Mouse (Mus musculus) midbrain, embryonic 15.5 days (tissue): ENCODE measurements around the gene Lpcat3. TPM values are rescaled to one million over a fixed set of nuclear protein-coding genes. Genes with fewer than 3 reads are reported as not detected.

Source experiments
- ATAC-seq: fragments of 200-750 bp; cut with Nextera tagmentation; replicated peaks from 2 replicates; pipeline ENCODE4 v1.8.0; 2017; ENCODE audit warnings: moderate TSS enrichment
- H3K27ac ChIP-seq: fragments of 300-500 bp; sonication (generic); 2 replicates; pipeline ENCODE4 v1.5.1; 2015; ENCODE audit warnings: mild to moderate bottlenecking, inconsistent platforms
- H3K27me3 ChIP-seq: fragments of 300-500 bp; sonication (generic); replicated peaks from 2 replicates; pipeline ENCODE4 v1.6.1; 2015; ENCODE audit warnings: inconsistent platforms
- H3K36me3 ChIP-seq: fragments of 300-500 bp; sonication (generic); replicated peaks from 2 replicates; pipeline ENCODE4 v1.6.1; 2015; ENCODE audit warnings: inconsistent platforms
- H3K4me1 ChIP-seq: fragments of 300-500 bp; sonication (generic); 2 replicates; pipeline ENCODE4 v1.6.1; 2015; ENCODE audit warnings: inconsistent platforms
- H3K4me2 ChIP-seq: fragments of 300-500 bp; sonication (generic); 2 replicates; pipeline ENCODE4 v1.6.1; 2015; ENCODE audit warnings: inconsistent platforms, mild to moderate bottlenecking, moderate library complexity
- H3K4me3 ChIP-seq: fragments of 300-500 bp; sonication (generic); 2 replicates; pipeline ENCODE4 v1.5.1; 2015; ENCODE audit warnings: mild to moderate bottlenecking, inconsistent platforms
- H3K9ac ChIP-seq: fragments of 300-500 bp; sonication (generic); 2 replicates; pipeline ENCODE4 v1.6.1; 2015; ENCODE audit warnings: mild to moderate bottlenecking, inconsistent platforms
- H3K9me3 ChIP-seq: fragments of 300-500 bp; sonication (generic); 2 replicates; pipeline ENCODE4 v1.6.1; 2016; ENCODE audit warnings: inconsistent platforms
- WGBS: fragments of 180-500 bp; shearing (Covaris S2); methylation state at CpG from one replicate; pipeline ENCODE4 v1.1.7; 2015; ENCODE audit warnings: mixed read lengths; 5-methylcytosine and 5-hydroxymethylcytosine counted together
- microRNA counts: library from miRNA; unstranded; fragments of <30 nt; microRNA quantifications from one replicate; lab custom pipeline; 2016
- microRNA-seq: library from miRNA; unstranded; fragments of <30 nt; microRNA quantifications from one replicate; pipeline ENCODE4, GENCODE M21; 2016
- polyA plus RNA-seq: library from polyadenylated mRNA; unstranded; fragments of >200 nt; fragmentation: Nextera tagmentation; extraction: Ambion mirVana; gene quantifications from 2 replicates; pipeline ENCODE4 v1.2.1, GENCODE M21; 2015

Lpcat3 gene
- polyA plus RNA-seq, 1 experiment from 2014 or later, result 51.9 TPM

- Histone ChIP-seq H3K27ac (peak overlapping the region; percentile 89), H3K9me3 (no peaks in the 10 kb centered on the region), H3K9ac (peak overlapping the region; percentile 48), H3K4me1 (peaks cover 42% of the 10 kb centered on the region), H3K4me3 (peak overlapping the region; percentile 42), H3K27me3 (no peaks in the 10 kb centered on the region), H3K4me2 (peak overlapping the region; percentile 70), H3K36me3 (peaks cover 41% of the 10 kb centered on the region)
- peak; percentile 16 for ATAC-seq
- 18% methylated on average over 8 of the region's 8 CpGs for WGBS
Observed at GRCm38 (mm10) chr6:124746296-124746605, 83.4 kb downstream of the Lpcat3 start.

- 86% methylated on average over 7 of the region's 7 CpGs for WGBS
- H3K27ac ChIP-seq, result peak overlapping the region; percentile 89
- no peaks in the 10 kb centered on the region for H3K9me3 ChIP-seq
- peak overlapping the region; percentile 42; the same call in 1 of the 2 replicates for H3K4me3 ChIP-seq
- peak overlapping the region; percentile 70 for H3K4me2 ChIP-seq
- H3K36me3 ChIP-seq, result peaks cover 41% of the 10 kb centered on the region
- H3K9ac ChIP-seq, result peak overlapping the region; percentile 48; the same call in 1 of the 2 replicates
- peaks cover 36% of the 10 kb centered on the region for H3K4me1 ChIP-seq
- peak; percentile 1; the same call in 1 of the 2 replicates for ATAC-seq
- H3K27me3 ChIP-seq, result no peaks in the 10 kb centered on the region
Observed at GRCm38 (mm10) chr6:124746654-124747632, 84.1 kb downstream of the Lpcat3 start.

GRCm38 (mm10) chr6:124750405-124750804, 87.6 kb downstream of the Lpcat3 start:
- Histone ChIP-seq H3K4me3 (no peak overlapping the region), H3K27ac (no peak overlapping the region), H3K36me3 (peaks cover 18% of the 10 kb centered on the region; the same call in 1 of the 2 replicates), H3K9ac (no peak overlapping the region), H3K9me3 (no peaks in the 10 kb centered on the region), H3K27me3 (no peaks in the 10 kb centered on the region), H3K4me1 (peaks cover 43% of the 10 kb centered on the region), H3K4me2 (no peak overlapping the region)
- no peak for ATAC-seq
- 86% methylated on average over 8 of the region's 8 CpGs for WGBS

- Histone ChIP-seq H3K27ac (no peak overlapping the region), H3K36me3 (peaks cover 8% of the 10 kb centered on the region; the same call in 1 of the 2 replicates), H3K4me2 (0 out of 2 replicates have a peak overlapping the region, but pooled peaks have one; percentile 4), H3K4me3 (no peak overlapping the region), H3K9ac (no peak overlapping the region), H3K9me3 (no peaks in the 10 kb centered on the region), H3K27me3 (no peaks in the 10 kb centered on the region), H3K4me1 (peaks cover 51% of the 10 kb centered on the region)
- ATAC-seq, result no peak
- 94% methylated on average over 2 of the region's 2 CpGs for WGBS
Observed at GRCm38 (mm10) chr6:124753861-124754260, 91.0 kb downstream of the Lpcat3 start.

MicroRNA genes within 50 kb of the gene (microRNA counts, 519-probe panel; counts per million panel counts)
- not detected for microRNA mmu-miR-141 (lab: Ali Mortazavi, UCI)
- microRNA mmu-miR-200c (lab: Ali Mortazavi, UCI), result 1,782 counts per million, percentile 10 among the panel's probes with 10 or more counts

Small RNA genes within 50 kb of the gene (microRNA-seq; reads per million reads assigned to microRNA genes)
- 5.1 reads per million, percentile 23 among the genes with 10 or more reads in this experiment for gene Mir141
- 28.0 reads per million, percentile 39 among the genes with 10 or more reads in this experiment for gene Mir200c

Other genes with a start within 250 kb of the Lpcat3 start
- gene Pex5, start 248.0 kb upstream of the Lpcat3 start, polyA plus RNA-seq, result 77.3 and 83.5 TPM in 2 replicates
- gene Clstn3, start 198.2 kb upstream of the Lpcat3 start, polyA plus RNA-seq, result 146 and 153 TPM in 2 replicates
- gene C1rl, start 169.9 kb upstream of the Lpcat3 start, polyA plus RNA-seq, result 0.23 and 0.30 TPM in 2 replicates
- gene C1ra, start 150.6 kb upstream of the Lpcat3 start, polyA plus RNA-seq, result 0.27 and 0.28 TPM in 2 replicates
- gene C1s1, start 120.7 kb upstream of the Lpcat3 start, polyA plus RNA-seq, result 0.92 and 1.1 TPM in 2 replicates
- not detected in 2 replicates for gene C1rb, start 92.7 kb upstream of the Lpcat3 start, polyA plus RNA-seq
- gene C1s2, start 26.9 kb upstream of the Lpcat3 start, polyA plus RNA-seq, result 0.13 TPM in 1 of 2 replicates, not detected in the other
- 107 and 109 TPM in 2 replicates for gene Emg1, start 49.2 kb downstream of the Lpcat3 start, polyA plus RNA-seq
- 254 and 256 TPM in 2 replicates for gene Phb2, start 49.3 kb downstream of the Lpcat3 start, polyA plus RNA-seq
- 3.9 and 5.6 TPM in 2 replicates for gene Ptpn6, start 75.7 kb downstream of the Lpcat3 start, polyA plus RNA-seq
- gene Grcc10, start 78.3 kb downstream of the Lpcat3 start, polyA plus RNA-seq, result 668 and 674 TPM in 2 replicates
- gene Gm45234, start 93.0 kb downstream of the Lpcat3 start, polyA plus RNA-seq, result not detected in 2 replicates
- gene Atn1, start 93.5 kb downstream of the Lpcat3 start, polyA plus RNA-seq, result 32.7 and 34.3 TPM in 2 replicates
- 89.2 and 90.8 TPM in 2 replicates for gene Eno2, start 106.6 kb downstream of the Lpcat3 start, polyA plus RNA-seq
- 4.8 and 6.7 TPM in 2 replicates for gene Lrrc23, start 116.7 kb downstream of the Lpcat3 start, polyA plus RNA-seq
- 8.8 and 10.1 TPM in 2 replicates for gene Spsb2, start 145.6 kb downstream of the Lpcat3 start, polyA plus RNA-seq
- 383 and 391 TPM in 2 replicates for gene Tpi1, start 151.3 kb downstream of the Lpcat3 start, polyA plus RNA-seq
- 233 and 234 TPM in 2 replicates for gene Usp5, start 166.5 kb downstream of the Lpcat3 start, polyA plus RNA-seq
- gene Cdca3, start 166.5 kb downstream of the Lpcat3 start, polyA plus RNA-seq, result 23.2 and 32.9 TPM in 2 replicates
- 2.6 and 2.8 TPM in 2 replicates for gene Gnb3, start 177.2 kb downstream of the Lpcat3 start, polyA plus RNA-seq
- 16.1 and 18.1 TPM in 2 replicates for gene P3h3, start 194.7 kb downstream of the Lpcat3 start, polyA plus RNA-seq
- gene Gpr162, start 201.0 kb downstream of the Lpcat3 start, polyA plus RNA-seq, result 41.0 and 42.0 TPM in 2 replicates
- 0.21 and 0.33 TPM in 2 replicates for gene Cd4, start 225.2 kb downstream of the Lpcat3 start, polyA plus RNA-seq
- gene Lag3, start 248.7 kb downstream of the Lpcat3 start, polyA plus RNA-seq, result 2.8 and 3.2 TPM in 2 replicates